Mouse (Mus musculus) adrenal gland, adult 2 months (tissue): ENCODE results near the gene Pik3ip1. TPM values are rescaled to one million over a fixed set of nuclear protein-coding genes. Genes with fewer than 3 reads are reported as not detected.

Source experiments
- DNase-seq: peaks from one replicate; pipeline ENCODE4 v3.0.0; 2021
- polyA plus RNA-seq: library from polyadenylated mRNA; depleted of rRNA; stranded (reverse); fragments of >200 nt; gene quantifications from 2 replicates; pipeline ENCODE4 v1.2.3, GENCODE M21; 2012
- total RNA-seq, 2 experiments: library from RNA; stranded (reverse); gene quantifications; 2 replicates each; pipeline ENCODE4 v1.2.3; 2021

Pik3ip1 gene
- total and polyA plus RNA-seq, 3 experiments = 8.0 to 40.3 (median 14.0) TPM

GRCm38 (mm10) chr11:3337173-3337955 lies 7.2 kb downstream of the Pik3ip1 start:
- peak; percentile 41 for DNase-seq

DNA sequence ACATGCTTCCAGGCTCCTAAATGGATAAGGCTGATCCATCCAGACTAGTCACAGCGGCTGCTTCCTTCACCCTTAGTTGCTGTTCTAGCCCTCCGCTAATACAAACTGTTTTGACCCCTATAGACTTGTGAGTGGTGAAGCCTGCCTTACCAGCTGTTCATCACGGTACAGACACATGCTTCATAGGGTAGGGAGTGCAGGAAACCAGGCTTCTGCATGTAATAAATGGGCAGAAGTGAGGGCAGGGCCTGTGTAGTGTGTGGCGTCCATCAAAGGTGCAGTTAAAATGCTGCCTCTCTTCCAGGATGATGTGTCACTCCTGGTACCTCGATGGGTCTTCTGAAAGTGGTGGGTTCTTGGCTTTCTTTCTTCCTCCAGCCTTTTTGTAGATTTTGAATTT lies 7.8 kb downstream of the Pik3ip1 start:
- no peak for DNase-seq

GRCm38 (mm10) chr11:3341476-3341875 lies 11.3 kb downstream of the Pik3ip1 start:
- no peak for DNase-seq

DNA sequence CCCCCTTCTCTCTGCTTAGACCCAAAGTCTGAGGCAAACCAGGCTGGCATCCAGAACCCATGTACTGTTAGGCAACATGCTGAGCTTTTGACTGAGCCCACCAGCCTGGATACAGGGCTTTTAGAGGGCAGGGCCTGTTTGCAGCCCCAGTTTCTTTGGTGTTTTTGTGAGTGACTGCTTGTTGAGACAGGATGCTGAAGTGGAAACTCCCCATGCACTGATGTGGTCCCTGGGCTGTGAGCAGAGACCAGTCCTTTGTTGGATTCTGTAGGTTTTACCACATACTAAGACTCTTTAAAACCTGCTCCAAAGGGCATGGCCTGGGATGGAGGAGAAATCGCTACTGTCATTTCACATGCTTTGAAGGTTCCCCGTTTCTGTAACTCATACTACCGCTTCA lies 14.7 kb downstream of the Pik3ip1 start:
- no peak for DNase-seq

- no peak for DNase-seq
These were observed 16.1 kb downstream of the Pik3ip1 start for GRCm38 (mm10) chr11:3346351-3346750.

GRCm38 (mm10) chr11:3347091-3347834 lies 17.1 kb downstream of the Pik3ip1 start:
- peak; percentile 86 for DNase-seq

DNA sequence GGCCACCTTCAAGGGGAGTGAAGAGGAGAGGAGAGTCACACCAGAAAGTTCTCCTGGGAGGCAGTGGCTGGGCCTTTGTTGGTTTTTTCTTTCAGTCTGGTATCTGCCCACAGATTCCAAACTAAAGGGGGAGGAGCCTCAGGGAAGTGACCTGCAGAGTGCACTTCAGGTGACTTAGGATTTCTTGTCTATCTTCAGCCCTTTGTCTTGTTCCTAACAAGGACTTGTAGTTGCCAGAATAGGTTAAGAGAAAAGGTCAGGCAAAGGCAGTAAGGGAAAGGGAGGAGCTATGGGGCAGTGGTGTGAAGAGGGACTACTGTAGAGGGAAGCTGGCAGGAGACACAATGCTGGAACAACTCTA lies 17.6 kb downstream of the Pik3ip1 start:
- no peak for DNase-seq

DNA sequence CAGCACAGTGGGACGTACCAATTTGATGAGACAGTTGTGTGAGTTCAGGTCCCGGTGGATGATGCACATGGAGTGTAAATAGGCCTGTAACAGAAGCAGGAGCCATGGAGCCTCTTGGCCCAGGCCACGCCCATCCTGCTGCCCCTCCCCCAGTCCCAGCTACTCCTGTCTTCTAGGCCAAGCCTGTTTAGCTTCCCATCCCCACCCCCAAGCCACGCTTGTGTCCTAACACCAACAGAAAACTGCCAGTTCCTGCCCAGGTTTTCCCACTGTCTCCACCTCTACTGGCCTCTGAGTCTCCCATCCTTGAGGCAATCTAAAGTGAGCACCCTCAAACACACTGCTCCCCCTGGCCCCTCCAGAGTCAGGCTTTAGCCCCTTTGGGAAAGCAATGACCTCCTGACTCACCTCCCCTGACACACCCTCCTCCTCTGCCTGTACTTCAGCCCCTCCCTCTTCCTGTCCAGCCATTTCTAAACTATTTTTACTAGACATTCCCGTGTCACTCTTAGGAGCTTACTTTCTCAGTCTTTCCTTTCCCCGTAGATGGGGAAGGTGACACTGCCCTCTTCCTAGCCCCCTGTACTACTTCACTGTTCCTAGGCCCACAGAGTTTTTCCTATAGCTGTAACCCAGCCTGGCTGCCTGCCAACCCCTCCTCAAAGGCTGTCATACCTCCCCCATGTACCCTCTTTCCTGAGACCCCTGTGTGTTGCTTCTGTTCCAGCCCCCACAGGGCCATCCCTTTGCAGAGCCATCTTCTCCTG lies 18.6 kb downstream of the Pik3ip1 start:
- no peak for DNase-seq

- DNase-seq = no peak
These were observed 19.1 kb downstream of the Pik3ip1 start for GRCm38 (mm10) chr11:3349343-3349695.

- no peak for DNase-seq
These were observed 21.9 kb downstream of the Pik3ip1 start for GRCm38 (mm10) chr11:3352131-3352530.

DNA sequence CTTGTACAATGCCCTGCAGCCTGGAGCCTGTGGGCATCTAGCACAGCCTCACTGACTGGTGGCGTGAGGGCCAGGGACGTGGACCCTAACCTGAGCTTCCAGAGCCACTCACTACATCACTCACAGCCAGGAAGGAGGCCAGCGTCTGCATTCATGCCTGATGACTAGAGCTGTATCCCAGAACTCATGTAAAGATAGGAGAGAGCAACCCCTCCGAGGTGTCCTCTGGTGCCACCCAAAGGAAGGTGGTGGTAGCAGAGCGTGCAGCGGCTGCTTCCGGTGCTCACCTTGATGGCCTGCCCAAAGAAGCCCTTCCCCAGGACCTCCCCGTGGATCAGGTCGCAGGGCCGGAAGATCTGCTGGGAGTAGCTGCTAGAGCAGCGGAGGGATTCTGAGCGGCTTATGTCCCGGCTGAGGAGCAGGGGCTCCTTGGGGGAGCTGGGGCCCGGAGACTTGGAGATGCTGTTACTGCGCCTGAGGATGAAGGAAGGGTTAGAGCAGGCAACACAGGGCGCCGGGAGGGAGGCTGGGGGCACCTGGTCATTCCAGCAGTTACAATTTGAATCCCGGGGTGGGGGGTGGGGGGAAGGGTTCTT lies 22.9 kb downstream of the Pik3ip1 start:
- no peak for DNase-seq

DNA sequence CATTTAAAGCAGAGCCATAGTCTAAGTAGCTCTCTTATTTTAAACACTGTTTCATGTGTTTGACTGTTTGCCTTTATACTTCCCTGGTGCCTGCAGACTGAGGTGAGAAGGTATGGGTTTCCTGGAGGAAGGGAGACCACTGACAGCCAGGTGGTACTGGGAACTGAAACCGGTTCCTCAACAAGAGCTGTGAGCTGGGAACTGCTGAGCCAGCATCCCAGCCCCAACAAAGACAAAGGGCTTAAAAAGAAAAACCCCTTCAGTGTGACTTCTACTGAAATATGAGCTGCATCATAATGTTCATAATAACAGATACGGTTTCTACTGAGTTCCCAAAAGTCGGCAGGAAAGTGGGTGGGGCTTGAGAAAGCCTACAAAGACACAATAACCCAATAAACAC lies 32.7 kb downstream of the Pik3ip1 start:
- DNase-seq = no peak

GRCm38 (mm10) chr11:3366411-3366810 lies 36.2 kb downstream of the Pik3ip1 start:
- DNase-seq = no peak

GRCm38 (mm10) chr11:3368983-3369382 lies 38.8 kb downstream of the Pik3ip1 start:
- no peak for DNase-seq

DNA sequence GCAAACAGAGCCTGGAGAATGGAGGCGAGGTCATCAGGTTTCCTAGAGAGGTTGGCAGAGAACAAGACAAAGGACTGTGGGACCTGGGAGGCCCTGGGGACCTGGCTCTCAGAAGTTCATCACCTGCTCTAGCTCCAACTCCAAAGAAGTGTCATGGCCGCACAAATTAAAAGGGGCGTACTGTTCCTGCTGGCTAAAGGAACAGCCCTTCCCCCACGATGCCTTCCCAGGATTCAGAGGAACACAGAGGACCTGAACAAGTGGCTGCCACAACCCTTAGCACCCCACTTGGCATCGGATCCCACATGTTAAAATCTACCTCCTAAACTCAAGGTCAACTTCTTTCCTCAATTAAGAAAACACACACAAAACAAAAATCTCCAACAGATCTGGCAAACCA lies 39.2 kb downstream of the Pik3ip1 start:
- no peak for DNase-seq

- no peak for DNase-seq
These were observed 40.0 kb downstream of the Pik3ip1 start for GRCm38 (mm10) chr11:3370162-3370561.

- DNase-seq = peak; percentile 89
These were observed 40.9 kb downstream of the Pik3ip1 start for GRCm38 (mm10) chr11:3370928-3371598.

DNA sequence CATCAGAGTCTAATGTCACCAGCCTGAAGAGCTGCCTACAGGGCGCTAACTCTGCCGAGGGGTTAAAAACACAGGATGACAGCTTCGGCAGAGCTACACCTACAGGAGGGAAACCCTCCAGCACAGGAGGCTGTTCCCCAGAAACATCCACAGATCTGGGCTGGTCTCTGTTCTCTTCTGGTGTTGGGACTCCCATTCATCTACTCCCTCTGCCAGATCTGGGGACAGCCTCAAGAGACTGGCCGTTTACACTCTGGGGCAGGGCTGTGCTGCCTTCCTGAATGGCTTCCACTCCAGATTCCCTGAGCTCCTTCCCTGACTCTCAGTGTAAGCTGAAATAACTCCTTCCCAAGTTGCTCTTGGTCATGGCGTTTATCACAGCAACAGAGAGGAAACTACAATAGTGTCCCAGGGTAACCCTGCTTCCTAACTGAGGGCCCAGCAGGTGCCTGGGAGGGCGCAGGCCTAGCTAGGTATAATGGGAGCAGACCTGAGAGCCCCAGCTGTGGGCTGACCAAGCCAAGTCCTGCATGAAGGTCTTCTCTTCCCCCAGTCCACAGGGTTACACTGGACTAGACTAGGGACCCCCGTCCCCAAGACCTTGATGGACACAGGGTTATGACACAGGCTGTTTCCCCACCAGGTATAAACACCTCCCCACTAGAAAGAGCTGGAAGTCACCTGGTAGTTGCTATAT lies 41.5 kb downstream of the Pik3ip1 start:
- DNase-seq = no peak

GRCm38 (mm10) chr11:3373591-3374292 lies 43.5 kb downstream of the Pik3ip1 start:
- DNase-seq = no peak

DNA sequence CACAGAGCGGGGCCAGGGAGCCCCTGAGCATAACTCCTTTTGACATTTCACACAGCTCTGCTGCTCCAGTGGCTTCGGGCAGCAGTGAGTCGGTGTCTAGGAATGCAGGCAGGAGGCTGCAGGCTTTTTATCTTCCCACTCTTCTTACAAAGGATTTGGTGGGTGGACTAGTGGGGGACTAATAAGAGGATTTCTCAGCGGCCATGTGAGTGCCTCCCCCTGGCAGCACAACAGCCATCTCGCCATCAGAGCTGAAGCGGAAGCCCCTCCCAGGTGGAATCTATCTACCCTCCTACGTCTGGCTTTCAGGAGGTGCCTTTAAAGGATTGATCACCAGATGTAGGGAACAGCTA lies 44.1 kb downstream of the Pik3ip1 start:
- no peak for DNase-seq

DNA sequence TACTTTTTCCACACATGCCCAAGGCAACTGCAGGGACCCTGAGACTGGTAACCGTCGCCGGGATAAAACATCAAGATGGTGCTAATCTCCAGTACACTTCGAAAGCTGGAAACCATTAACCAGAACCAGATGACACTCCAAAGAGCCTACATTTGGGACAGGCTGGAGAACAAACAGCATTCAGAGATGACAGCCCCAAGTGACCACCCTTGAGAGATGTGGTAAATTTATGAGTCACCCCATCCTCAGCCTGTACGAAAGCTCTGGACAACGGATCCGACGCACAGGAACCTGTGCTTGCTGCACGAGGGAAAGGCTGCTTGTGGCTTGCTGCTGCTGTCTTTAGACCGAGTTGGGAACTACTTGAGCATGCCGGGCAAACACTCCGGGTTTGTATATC lies 44.5 kb downstream of the Pik3ip1 start:
- DNase-seq = no peak
